Mouse (Mus musculus) hindbrain, embryonic 13.5 days (tissue): ENCODE results near the gene Btnl6. TPM values are rescaled to one million over a fixed set of nuclear protein-coding genes. Genes with fewer than 3 reads are reported as not detected.

Experiments used
- ATAC-seq: fragments of 200-750 bp; cut with Nextera tagmentation; 2 replicates; pipeline ENCODE4 v1.8.0; 2017; ENCODE audit warnings: moderate TSS enrichment; ENCODE audit not compliant: low FRiP score
- H3K27ac ChIP-seq: fragments of 300-500 bp; sonication (generic); 2 replicates; pipeline ENCODE4 v1.5.1; 2015; ENCODE audit warnings: inconsistent platforms, mild to moderate bottlenecking, moderate library complexity
- H3K27me3 ChIP-seq: fragments of 300-500 bp; sonication (generic); 2 replicates; pipeline ENCODE4 v1.6.1; 2015; ENCODE audit warnings: mild to moderate bottlenecking, inconsistent platforms
- H3K36me3 ChIP-seq: fragments of 300-500 bp; sonication (generic); 2 replicates; pipeline ENCODE4 v1.6.1; 2015; ENCODE audit warnings: mild to moderate bottlenecking, inconsistent platforms
- H3K4me1 ChIP-seq: fragments of 300-500 bp; sonication (generic); replicated peaks from 2 replicates; pipeline ENCODE4 v1.6.1; 2015; ENCODE audit warnings: inconsistent platforms
- H3K4me2 ChIP-seq: fragments of 300-500 bp; sonication (generic); 2 replicates; pipeline ENCODE4 v1.6.1; 2015; ENCODE audit warnings: inconsistent platforms, mild to moderate bottlenecking, moderate library complexity
- H3K4me3 ChIP-seq: fragments of 300-500 bp; sonication (generic); 2 replicates; pipeline ENCODE4 v1.5.1; 2015; ENCODE audit warnings: mild to moderate bottlenecking, inconsistent platforms
- H3K9ac ChIP-seq: fragments of 300-500 bp; sonication (generic); 2 replicates; pipeline ENCODE4 v1.6.1; 2015; ENCODE audit warnings: mild to moderate bottlenecking, inconsistent platforms
- H3K9me3 ChIP-seq: fragments of 300-500 bp; sonication (generic); 2 replicates; pipeline ENCODE4 v1.6.1; 2016; ENCODE audit warnings: inconsistent platforms
- WGBS: fragments of 180-500 bp; shearing (Covaris S2); methylation state at CpG from one replicate; pipeline ENCODE4 v1.1.7; 2015; 5-methylcytosine and 5-hydroxymethylcytosine counted together
- polyA plus RNA-seq: library from polyadenylated mRNA; unstranded; fragments of >200 nt; fragmentation: Nextera tagmentation; extraction: Ambion mirVana; gene quantifications from 2 replicates; pipeline ENCODE4 v1.2.1, GENCODE M21; 2015

The Btnl6 gene
- not detected in 2 replicates for polyA plus RNA-seq

- no peak within 1 kb of the TSS for H3K4me3 ChIP-seq
- no peaks in the 10 kb centered on the region for H3K27me3 ChIP-seq
- no peaks in the 10 kb centered on the region for H3K4me1 ChIP-seq
- ATAC-seq, result no peak
- WGBS, result 87% methylated on average over 4 of the region's 4 CpGs
- H3K36me3 ChIP-seq, result no peaks in the 10 kb centered on the region
- H3K9ac ChIP-seq, result no peak within 1 kb of the TSS
- no peaks in the 10 kb centered on the region for H3K9me3 ChIP-seq
- H3K4me2 ChIP-seq, result no peak within 1 kb of the TSS
- no peak within 1 kb of the TSS for H3K27ac ChIP-seq
These were observed at the start of gene Btnl6 for GRCm38 (mm10) chr17:34517252-34517651. Gene Btnl6 (minus strand): TSS chr17:34517352.

GRCm38 (mm10) chr17:34564796-34565195, 47.6 kb upstream of the Btnl6 start:
- 59% methylated on average over 3 of the region's 3 CpGs for WGBS
- Histone ChIP-seq H3K4me3 (no peak overlapping the region), H3K4me2 (peak overlapping the region; percentile 17)

GRCm38 (mm10) chr17:34564003-34564421, 46.9 kb upstream of the Btnl6 start, which contains the start of gene Notch4:
Gene Notch4 (plus strand): TSS chr17:34564268.
- WGBS, result 20% methylated on average over 6 of the region's 6 CpGs
- peaks cover 11% of the 10 kb centered on the region for H3K27me3 ChIP-seq
- H3K9me3 ChIP-seq, result no peaks in the 10 kb centered on the region
- H3K4me1 ChIP-seq, result peaks cover 10% of the 10 kb centered on the region; the same call in 1 of the 2 replicates
- H3K27ac ChIP-seq, result peak within 1 kb of the TSS; percentile 64
- no peaks in the 10 kb centered on the region for H3K36me3 ChIP-seq
- no peak for ATAC-seq
- peak within 1 kb of the TSS; percentile 51; the same call in 1 of the 2 replicates for H3K9ac ChIP-seq
- peak within 1 kb of the TSS; percentile 17 for H3K4me2 ChIP-seq
- no peak within 1 kb of the TSS for H3K4me3 ChIP-seq

More at GRCm38 (mm10) chr17:34564796-34565195, 47.6 kb upstream of the Btnl6 start:
- 0 out of 2 replicates have a peak overlapping the region, but pooled peaks have one; percentile 51 for H3K9ac ChIP-seq
- H3K27me3 ChIP-seq, result peaks cover 11% of the 10 kb centered on the region
- H3K9me3 ChIP-seq, result no peaks in the 10 kb centered on the region
- H3K36me3 ChIP-seq, result no peaks in the 10 kb centered on the region
- peaks cover 10% of the 10 kb centered on the region; the same call in 1 of the 2 replicates for H3K4me1 ChIP-seq
- no peak for ATAC-seq
- H3K27ac ChIP-seq, result peak overlapping the region; percentile 64

GRCm38 (mm10) chr17:34563354-34563753, 46.2 kb upstream of the Btnl6 start:
- Histone ChIP-seq H3K27ac (no peak overlapping the region), H3K4me1 (peaks cover 10% of the 10 kb centered on the region; the same call in 1 of the 2 replicates), H3K36me3 (no peaks in the 10 kb centered on the region), H3K27me3 (peaks cover 11% of the 10 kb centered on the region), H3K4me2 (no peak overlapping the region), H3K9me3 (no peaks in the 10 kb centered on the region), H3K4me3 (no peak overlapping the region), H3K9ac (no peak overlapping the region)
- 77% methylated on average over 11 of the region's 11 CpGs for WGBS
- no peak for ATAC-seq

GRCm38 (mm10) chr17:34562595-34562994, 45.4 kb upstream of the Btnl6 start:
- ATAC-seq, result no peak
- H3K4me2 ChIP-seq, result no peak overlapping the region
- no peak overlapping the region for H3K4me3 ChIP-seq
- H3K4me1 ChIP-seq, result peaks cover 10% of the 10 kb centered on the region; the same call in 1 of the 2 replicates
- no peak overlapping the region for H3K27ac ChIP-seq
- H3K36me3 ChIP-seq, result no peaks in the 10 kb centered on the region
- no peaks in the 10 kb centered on the region for H3K9me3 ChIP-seq
- H3K27me3 ChIP-seq, result peaks cover 11% of the 10 kb centered on the region
- no peak overlapping the region for H3K9ac ChIP-seq
- WGBS, result 66% methylated on average over 3 of the region's 3 CpGs

- peaks cover 10% of the 10 kb centered on the region; the same call in 1 of the 2 replicates for H3K4me1 ChIP-seq
- no peak overlapping the region for H3K4me2 ChIP-seq
- no peak for ATAC-seq
- peaks cover 8% of the 10 kb centered on the region; the same call in 1 of the 2 replicates for H3K27me3 ChIP-seq
- no peak overlapping the region for H3K4me3 ChIP-seq
- 41% methylated on average over 8 of the region's 8 CpGs for WGBS
- H3K9me3 ChIP-seq, result no peaks in the 10 kb centered on the region
- H3K36me3 ChIP-seq, result no peaks in the 10 kb centered on the region
- no peak overlapping the region for H3K27ac ChIP-seq
- H3K9ac ChIP-seq, result 0 out of 2 replicates have a peak overlapping the region, but pooled peaks have one; percentile 19
These were observed 44.0 kb upstream of the Btnl6 start for GRCm38 (mm10) chr17:34561200-34561599.

- H3K4me1 ChIP-seq, result peaks cover 10% of the 10 kb centered on the region; the same call in 1 of the 2 replicates
- no peaks in the 10 kb centered on the region for H3K36me3 ChIP-seq
- peaks cover under 1% of the 10 kb centered on the region; the same call in 1 of the 2 replicates for H3K27me3 ChIP-seq
- no peak overlapping the region for H3K4me3 ChIP-seq
- no peak overlapping the region for H3K9ac ChIP-seq
- ATAC-seq, result no peak
- H3K9me3 ChIP-seq, result no peaks in the 10 kb centered on the region
- 92% methylated on average over 6 of the region's 6 CpGs for WGBS
- H3K4me2 ChIP-seq, result no peak overlapping the region
- no peak overlapping the region for H3K27ac ChIP-seq
These were observed 43.3 kb upstream of the Btnl6 start for GRCm38 (mm10) chr17:34560438-34560837.

- no peak overlapping the region for H3K27ac ChIP-seq
- H3K4me3 ChIP-seq, result no peak overlapping the region
- no peak overlapping the region for H3K4me2 ChIP-seq
- no peaks in the 10 kb centered on the region for H3K27me3 ChIP-seq
- no peak overlapping the region for H3K9ac ChIP-seq
- H3K9me3 ChIP-seq, result no peaks in the 10 kb centered on the region
- ATAC-seq, result no peak
- WGBS, result 28% methylated on average over 15 of the region's 15 CpGs
- H3K4me1 ChIP-seq, result peaks cover 10% of the 10 kb centered on the region; the same call in 1 of the 2 replicates
- H3K36me3 ChIP-seq, result no peaks in the 10 kb centered on the region
These were observed 42.7 kb upstream of the Btnl6 start for GRCm38 (mm10) chr17:34559895-34560294.

- Histone ChIP-seq H3K4me3 (no peak overlapping the region), H3K27me3 (no peaks in the 10 kb centered on the region), H3K4me2 (no peak overlapping the region), H3K9ac (no peak overlapping the region), H3K36me3 (no peaks in the 10 kb centered on the region), H3K4me1 (peaks cover 5% of the 10 kb centered on the region; the same call in 1 of the 2 replicates), H3K27ac (no peak overlapping the region), H3K9me3 (no peaks in the 10 kb centered on the region)
- 90% methylated on average over 7 of the region's 7 CpGs for whole genome bisulfite sequencing
- no peak for ATAC-seq
These were observed 42.0 kb upstream of the Btnl6 start for GRCm38 (mm10) chr17:34559116-34559515.

- 74% methylated on average over 11 of the region's 11 CpGs for WGBS
- Histone ChIP-seq H3K9ac (no peak overlapping the region), H3K4me3 (no peak overlapping the region), H3K9me3 (no peaks in the 10 kb centered on the region), H3K27ac (no peak overlapping the region), H3K4me1 (peaks cover 3% of the 10 kb centered on the region; the same call in 1 of the 2 replicates), H3K27me3 (no peaks in the 10 kb centered on the region), H3K36me3 (no peaks in the 10 kb centered on the region), H3K4me2 (no peak overlapping the region)
- ATAC-seq, result no peak
These were observed 40.3 kb upstream of the Btnl6 start for GRCm38 (mm10) chr17:34557411-34557810.

GRCm38 (mm10) chr17:34556406-34556805, 39.3 kb upstream of the Btnl6 start:
- Histone ChIP-seq H3K4me2 (no peak overlapping the region), H3K9ac (no peak overlapping the region), H3K36me3 (no peaks in the 10 kb centered on the region), H3K9me3 (no peaks in the 10 kb centered on the region), H3K27me3 (no peaks in the 10 kb centered on the region), H3K27ac (no peak overlapping the region), H3K4me3 (no peak overlapping the region), H3K4me1 (peaks cover 1% of the 10 kb centered on the region; the same call in 1 of the 2 replicates)
- WGBS, result 85% methylated on average over 8 of the region's 8 CpGs
- no peak for ATAC-seq

- Histone ChIP-seq H3K9me3 (no peaks in the 10 kb centered on the region), H3K4me3 (no peak overlapping the region), H3K36me3 (no peaks in the 10 kb centered on the region), H3K27me3 (no peaks in the 10 kb centered on the region), H3K4me2 (no peak overlapping the region), H3K4me1 (no peaks in the 10 kb centered on the region), H3K27ac (no peak overlapping the region), H3K9ac (no peak overlapping the region)
- WGBS, result 32% methylated on average over 5 of the region's 5 CpGs
- ATAC-seq, result no peak
These were observed 38.3 kb upstream of the Btnl6 start for GRCm38 (mm10) chr17:34555483-34555882.

- no peak for ATAC-seq
- WGBS, result 85% methylated on average over 2 of the region's 2 CpGs
- no peaks in the 10 kb centered on the region for H3K27me3 ChIP-seq
- H3K27ac ChIP-seq, result no peak overlapping the region
- H3K9ac ChIP-seq, result no peak overlapping the region
- H3K9me3 ChIP-seq, result no peaks in the 10 kb centered on the region
- no peak overlapping the region for H3K4me2 ChIP-seq
- no peak overlapping the region for H3K4me3 ChIP-seq
- no peaks in the 10 kb centered on the region for H3K4me1 ChIP-seq
- no peaks in the 10 kb centered on the region for H3K36me3 ChIP-seq
These were observed 32.7 kb upstream of the Btnl6 start for GRCm38 (mm10) chr17:34549843-34550242.
